Comparison of ENCODE assay signal across 7 mouse cellular contexts in genomic region chr17:56079921-56080320, GRCm38 (mm10). TPM values are rescaled to one million over a fixed set of nuclear protein-coding genes. Genes with fewer than 3 reads are reported as not detected.
DNase-seq lines count a peak whose midpoint lies in the region; ATAC-seq and TF ChIP-seq lines count a peak whose summit lies in the region.

No protein-coding gene starts in this region.

- no peak overlapping the region for H3K27ac ChIP-seq in liver, adult 2 months (replicated peaks; ENCODE audit: insufficient read depth, low read depth, low read length)
- peak overlapping the region; percentile 89 for H3K27ac ChIP-seq in hindbrain, embryonic 10.5 days
- H3K27ac ChIP-seq in liver, embryonic 16.5 days (ENCODE audit: low read length), result peak overlapping the region; percentile 63

- H3K4me3 ChIP-seq in liver, adult 2 months (ENCODE audit: insufficient read depth, low read depth, low read length), result peak overlapping the region; percentile 82
- peak overlapping the region; percentile 98 for H3K4me3 ChIP-seq in hindbrain, embryonic 10.5 days
- H3K4me3 ChIP-seq in liver, embryonic 16.5 days (ENCODE audit: low read depth, low read length), result peak overlapping the region; percentile 80

- no peak for TF ChIP-seq POLR2A in liver, adult 2 months (IDR thresholded peaks at IDR 0.05; ENCODE audit: extremely low read depth, insufficient read depth, low read length)

- H3K36me3 ChIP-seq in liver, adult 2 months (ENCODE audit: control insufficient read depth, insufficient read depth, low read length), result peaks cover 8% of the 10 kb centered on the region
- H3K36me3 ChIP-seq in hindbrain, embryonic 10.5 days, result peaks cover 30% of the 10 kb centered on the region
- no peaks in the 10 kb centered on the region for H3K36me3 ChIP-seq in liver, embryonic 16.5 days (ENCODE audit: control insufficient read depth, insufficient read depth)

- WGBS in liver, adult 2 months, result under 1% methylated on average over 11 of the region's 11 CpGs
- 1% methylated on average over 11 of the region's 11 CpGs for WGBS in hindbrain, embryonic 10.5 days
- WGBS in liver, embryonic 16.5 days (ENCODE audit: insufficient replicate concordance), result under 1% methylated on average over 11 of the region's 11 CpGs

- no peaks in the 10 kb centered on the region for H3K9me3 ChIP-seq in hindbrain, embryonic 10.5 days
- H3K9me3 ChIP-seq in liver, embryonic 16.5 days (replicated peaks; ENCODE audit: control insufficient read depth, low read length), result no peaks in the 10 kb centered on the region

- no peaks in the 10 kb centered on the region for H3K27me3 ChIP-seq in liver, adult 2 months (ENCODE audit: control insufficient read depth, insufficient read depth, low read length)
- no peaks in the 10 kb centered on the region for H3K27me3 ChIP-seq in hindbrain, embryonic 10.5 days (ENCODE audit: insufficient read depth, poor library complexity, severe bottlenecking)
- H3K27me3 ChIP-seq in liver, embryonic 16.5 days (ENCODE audit: control insufficient read depth, insufficient read depth, low read depth, low read length), result no peaks in the 10 kb centered on the region

- H3K79me2 ChIP-seq in liver, adult 2 months (ENCODE audit: control insufficient read depth, insufficient read depth, low read length), result peaks cover 17% of the 10 kb centered on the region; the same call in 1 of the 2 replicates

- H3K4me2 ChIP-seq in liver, embryonic 16.5 days (ENCODE audit: low read depth, low read length), result peak overlapping the region; percentile 92

- peak; percentile 35 for DNase-seq in liver, adult 2 months (ENCODE audit: extremely low read depth, low read depth, low spot score)
- DNase-seq in liver, result no peak
- DNase-seq in c-Kit-negative CD71-positive TER-119-positive erythroid progenitor cells, embryonic 14.5 days (ENCODE audit: low read depth, low spot score), result peak; percentile 16
- DNase-seq in hindbrain, embryonic 10.5 days (ENCODE audit: low spot score), result no peak
- DNase-seq in thymus, postnatal 14 days, result peak; percentile 41
- no peak for DNase-seq in layer of hippocampus, postnatal 25 days (ENCODE audit: extremely low spot score in 1 of 2, low spot score in 1 of 2)

- H3K9ac ChIP-seq in liver, adult 2 months (ENCODE audit: low read depth, low read length), result peak overlapping the region; percentile 87
- H3K9ac ChIP-seq in liver, embryonic 16.5 days (ENCODE audit: low read depth, low read length), result peak overlapping the region; percentile 82

- no peak for ATAC-seq in liver, embryonic 16.5 days (ENCODE audit: low read depth)

- no peak for TF ChIP-seq CTCF in liver, adult 2 months (IDR thresholded peaks at IDR 0.05; ENCODE audit: low read depth, low read length)

- H3K4me1 ChIP-seq in liver, adult 2 months (ENCODE audit: control insufficient read depth, insufficient read depth, low read length), result peaks cover 15% of the 10 kb centered on the region
- peaks cover 40% of the 10 kb centered on the region for H3K4me1 ChIP-seq in hindbrain, embryonic 10.5 days (replicated peaks)
- peaks cover 29% of the 10 kb centered on the region for H3K4me1 ChIP-seq in liver, embryonic 16.5 days (ENCODE audit: control insufficient read depth, low read depth, low read length)

RNA-seq across cellular contexts. Expression of gene Hdgfl2, which starts 0.5 kb away (rescaled TPM):
- total RNA-seq in liver, adult 2 months (2014; rRNA removed), result 11.3 and 13.8 TPM in 2 replicates
- polyA plus RNA-seq in liver, adult 2 months (2012; rRNA removed), result 29.0 and 30.2 TPM in 2 replicates
- polyA plus RNA-seq in hindbrain, embryonic 10.5 days (2016; fragmentation: Nextera tagmentation; extraction: Ambion mirVana), result 186 and 190 TPM in 2 replicates
- polyA plus RNA-seq in liver, embryonic 16.5 days (2015; fragmentation: Nextera tagmentation; extraction: Ambion mirVana), result 36.1 and 37.2 TPM in 2 replicates
- total RNA-seq in layer of hippocampus, postnatal 25 days (2021), result 100 to 1,000 TPM in 1 of 2 experiments, 10 to 100 TPM in 1; 96.4 to 126 TPM

RNA-seq across cellular contexts. Expression of gene Ubxn6, which starts 5.1 kb away (rescaled TPM):
- 34.9 and 42.9 TPM in 2 replicates for total RNA-seq in liver, adult 2 months (2014; rRNA removed)
- 55.8 and 56.0 TPM in 2 replicates for polyA plus RNA-seq in liver, adult 2 months (2012; rRNA removed)
- polyA plus RNA-seq in hindbrain, embryonic 10.5 days (2016; fragmentation: Nextera tagmentation; extraction: Ambion mirVana), result 38.7 and 52.7 TPM in 2 replicates
- polyA plus RNA-seq in liver, embryonic 16.5 days (2015; fragmentation: Nextera tagmentation; extraction: Ambion mirVana), result 14.1 and 15.3 TPM in 2 replicates
- total RNA-seq in layer of hippocampus, postnatal 25 days (2021), result 10 to 100 TPM; 83.3 to 87.4 TPM

RNA-seq across cellular contexts. Expression of gene Plin4, which starts 29.7 kb away (rescaled TPM):
- 2.1 and 2.3 TPM in 2 replicates for total RNA-seq in liver, adult 2 months (2014; rRNA removed)
- 1.8 and 2.8 TPM in 2 replicates for polyA plus RNA-seq in liver, adult 2 months (2012; rRNA removed)
- polyA plus RNA-seq in hindbrain, embryonic 10.5 days (2016; fragmentation: Nextera tagmentation; extraction: Ambion mirVana), result 0.04 and 0.06 TPM in 2 replicates
- 0.05 and 0.13 TPM in 2 replicates for polyA plus RNA-seq in liver, embryonic 16.5 days (2015; fragmentation: Nextera tagmentation; extraction: Ambion mirVana)
- total RNA-seq in layer of hippocampus, postnatal 25 days (2021), result 1 to 10 TPM in 1 of 2 experiments, under 1 TPM in 1; 0.68 to 2.4 TPM

RNA-seq across cellular contexts. Expression of gene Plin5, which starts 37.5 kb away (rescaled TPM):
- total RNA-seq in liver, adult 2 months (2014; rRNA removed), result 19.2 and 24.6 TPM in 2 replicates
- 42.7 and 58.2 TPM in 2 replicates for polyA plus RNA-seq in liver, adult 2 months (2012; rRNA removed)
- 0.39 and 0.42 TPM in 2 replicates for polyA plus RNA-seq in hindbrain, embryonic 10.5 days (2016; fragmentation: Nextera tagmentation; extraction: Ambion mirVana)
- 5.2 and 9.7 TPM in 2 replicates for polyA plus RNA-seq in liver, embryonic 16.5 days (2015; fragmentation: Nextera tagmentation; extraction: Ambion mirVana)
- under 1 TPM; 0.30 to 0.85 TPM for total RNA-seq in layer of hippocampus, postnatal 25 days (2021)

RNA-seq across cellular contexts. Expression of gene Chaf1a, which starts 39.7 kb away (rescaled TPM):
- total RNA-seq in liver, adult 2 months (2014; rRNA removed), result 0.37 and 0.81 TPM in 2 replicates
- 0.26 and 0.31 TPM in 2 replicates for polyA plus RNA-seq in liver, adult 2 months (2012; rRNA removed)
- polyA plus RNA-seq in hindbrain, embryonic 10.5 days (2016; fragmentation: Nextera tagmentation; extraction: Ambion mirVana), result 35.3 and 46.0 TPM in 2 replicates
- polyA plus RNA-seq in liver, embryonic 16.5 days (2015; fragmentation: Nextera tagmentation; extraction: Ambion mirVana), result 14.5 TPM in 2 replicates
- 1 to 10 TPM; 3.9 to 4.9 TPM for total RNA-seq in layer of hippocampus, postnatal 25 days (2021)

Comparison
In these comparisons a context has a peak if more than half of its experiments do, and no peak if none do; other contexts are left out.
1. DNase-seq: peak in liver, adult 2 months (single experiment), c-Kit-negative CD71-positive TER-119-positive erythroid progenitor cells, embryonic 14.5 days (single experiment) and thymus, postnatal 14 days (single experiment); none in liver (single experiment), hindbrain, embryonic 10.5 days (single experiment) and layer of hippocampus, postnatal 25 days (0 of 2).
2. Peak in every context shown above with its lines, with median percentiles within 50 percentile points of each other: H3K4me3 ChIP-seq.